Mouse (Mus musculus): ENCODE data around the gene Elp5.
"Not testable (repeated sequence)": the region's sequence is repeated elsewhere in the genome, so short reads cannot be mapped to it uniquely, and the experiment has no call there.

Elp5 gene

DNA sequence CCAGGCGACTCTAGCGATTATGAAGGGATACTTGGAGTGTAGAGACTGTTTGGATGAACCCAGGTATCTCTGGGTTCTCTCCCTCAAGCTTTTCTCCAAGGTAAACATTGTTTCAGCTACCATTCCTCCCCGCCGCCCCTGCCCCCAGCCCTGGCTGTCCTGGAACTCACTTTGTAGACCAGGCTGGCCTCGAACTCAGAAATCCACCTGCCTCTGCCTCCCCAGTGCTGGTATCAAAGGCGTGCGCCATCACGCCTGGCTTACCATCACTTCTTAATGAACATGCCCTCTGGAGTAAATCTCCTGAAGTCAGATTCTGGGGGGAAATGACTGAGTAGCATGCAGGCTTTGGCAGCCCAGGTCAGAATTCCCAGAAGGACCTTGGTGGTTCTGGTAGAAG is at the start of gene Elp5:
Gene Elp5 (minus strand): TSS at position 293 of the 400 bp plus-strand sequence.
- DNase-seq (ENCODE audit: low read depth): no peak

DNA sequence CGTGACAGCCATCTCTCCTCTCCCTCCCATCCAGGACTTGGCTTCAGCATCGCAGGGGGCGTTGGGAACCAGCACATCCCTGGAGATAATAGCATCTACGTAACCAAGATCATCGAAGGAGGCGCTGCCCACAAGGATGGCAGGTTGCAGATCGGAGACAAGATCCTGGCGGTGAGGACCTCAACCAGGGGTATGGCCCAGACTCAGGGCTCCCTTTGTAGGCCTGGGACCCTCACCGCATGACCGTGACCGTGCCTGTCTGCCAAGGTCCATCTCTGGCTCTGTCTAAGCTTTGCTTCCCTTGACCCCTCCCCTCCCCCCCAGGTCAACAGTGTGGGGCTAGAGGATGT is 49.0 kb upstream of the Elp5 start:
- no peak for DNase-seq (ENCODE audit: low read depth)

DNA sequence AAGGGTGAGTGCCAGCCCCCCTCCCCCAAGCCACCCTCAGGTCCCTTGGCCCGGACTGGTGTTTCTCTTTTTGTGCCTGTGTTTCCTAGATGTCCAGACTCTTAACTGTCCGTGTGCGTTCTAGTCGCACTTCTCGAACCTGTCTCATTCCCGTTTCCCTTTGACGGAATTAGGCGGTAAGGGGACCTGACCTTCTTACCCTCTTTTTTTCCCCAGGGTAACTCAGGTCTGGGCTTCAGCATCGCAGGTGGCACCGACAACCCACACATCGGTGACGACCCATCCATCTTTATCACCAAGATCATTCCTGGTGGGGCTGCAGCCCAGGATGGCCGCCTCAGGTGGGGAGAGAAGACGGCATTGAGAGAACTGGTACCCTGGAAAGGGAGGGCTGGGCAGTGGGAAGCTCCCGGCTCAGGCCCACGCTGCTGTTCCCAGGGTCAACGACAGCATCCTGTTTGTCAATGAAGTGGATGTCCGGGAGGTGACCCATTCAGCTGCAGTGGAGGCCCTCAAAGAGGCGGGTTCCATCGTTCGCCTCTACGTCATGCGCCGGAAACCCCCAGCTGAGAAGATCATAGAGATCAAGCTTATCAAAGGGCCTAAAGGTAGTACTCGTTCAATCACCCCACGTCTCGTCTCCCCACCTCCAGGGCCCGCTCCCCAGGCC is 48.5 kb upstream of the Elp5 start:
- DNase-seq (ENCODE audit: low read depth): no peak

DNA sequence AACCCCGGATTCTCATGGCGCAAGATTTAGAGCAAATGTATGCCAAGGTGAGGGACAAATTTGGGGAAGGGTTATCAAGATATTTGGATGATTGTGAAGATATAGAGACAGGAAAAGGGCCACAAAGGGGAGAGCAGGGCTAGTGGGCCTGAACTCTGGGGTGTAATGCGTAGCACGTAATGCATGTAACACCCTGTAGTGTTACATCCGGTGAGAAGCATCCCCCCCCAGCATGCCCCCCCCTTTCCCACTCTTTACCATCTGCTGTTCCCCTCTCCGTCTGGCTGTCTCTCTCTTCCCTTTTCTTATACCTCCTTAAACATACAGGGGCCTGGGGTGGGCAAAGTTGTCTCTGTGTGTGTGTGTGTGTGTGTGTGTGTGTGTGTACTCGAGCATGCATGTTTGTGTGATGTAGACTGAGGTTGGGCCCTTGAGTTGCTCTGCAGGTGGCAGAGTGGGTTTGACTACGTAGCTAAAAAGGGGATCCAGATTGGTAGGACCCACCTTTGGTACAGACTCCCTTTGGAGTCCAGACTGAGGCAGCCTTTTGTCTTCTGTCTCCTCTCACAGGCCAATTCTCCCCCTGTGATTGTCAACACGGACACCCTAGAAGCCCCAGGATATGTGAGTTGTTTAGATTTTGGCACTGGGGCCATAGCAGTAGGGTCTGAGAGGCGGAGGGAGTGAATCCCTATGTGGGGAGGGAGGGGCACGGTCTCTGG is 47.7 kb upstream of the Elp5 start:
- DNase-seq (ENCODE audit: low read depth): no peak

DNA sequence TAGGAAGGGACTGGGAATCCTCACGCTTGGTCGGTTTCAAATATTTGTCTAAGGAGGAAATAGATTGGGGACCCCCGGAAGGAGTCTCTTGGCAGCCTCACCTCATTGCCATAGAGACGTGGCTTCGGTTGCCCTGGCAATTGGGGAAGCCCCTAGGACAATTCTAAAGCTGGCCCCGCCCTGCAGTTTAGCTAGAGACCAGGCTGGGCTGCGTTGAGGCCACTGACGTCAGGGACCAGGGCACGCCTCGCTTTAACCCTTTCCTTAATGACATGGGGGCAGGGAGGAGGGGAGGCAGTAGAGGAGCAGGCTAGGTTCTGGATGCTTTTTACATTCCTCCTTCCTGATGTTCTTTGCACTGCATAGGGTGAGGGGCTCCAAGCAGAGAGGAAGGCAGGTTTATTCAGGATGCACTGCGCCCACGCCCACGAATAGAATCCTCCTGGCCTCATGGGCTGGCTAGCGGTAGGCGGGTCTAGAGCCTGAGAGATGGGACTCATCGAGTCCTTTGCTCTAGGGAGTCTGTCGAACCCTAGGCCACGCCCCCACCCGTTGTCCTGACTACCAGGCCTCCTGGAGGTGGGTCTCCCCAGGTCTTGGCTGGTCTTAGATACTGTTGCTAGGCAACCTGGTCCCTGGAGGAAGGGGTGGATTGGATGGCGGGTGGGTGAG is 46.9 kb upstream of the Elp5 start:
- DNase-seq (ENCODE audit: low read depth): peak; percentile 90

DNA sequence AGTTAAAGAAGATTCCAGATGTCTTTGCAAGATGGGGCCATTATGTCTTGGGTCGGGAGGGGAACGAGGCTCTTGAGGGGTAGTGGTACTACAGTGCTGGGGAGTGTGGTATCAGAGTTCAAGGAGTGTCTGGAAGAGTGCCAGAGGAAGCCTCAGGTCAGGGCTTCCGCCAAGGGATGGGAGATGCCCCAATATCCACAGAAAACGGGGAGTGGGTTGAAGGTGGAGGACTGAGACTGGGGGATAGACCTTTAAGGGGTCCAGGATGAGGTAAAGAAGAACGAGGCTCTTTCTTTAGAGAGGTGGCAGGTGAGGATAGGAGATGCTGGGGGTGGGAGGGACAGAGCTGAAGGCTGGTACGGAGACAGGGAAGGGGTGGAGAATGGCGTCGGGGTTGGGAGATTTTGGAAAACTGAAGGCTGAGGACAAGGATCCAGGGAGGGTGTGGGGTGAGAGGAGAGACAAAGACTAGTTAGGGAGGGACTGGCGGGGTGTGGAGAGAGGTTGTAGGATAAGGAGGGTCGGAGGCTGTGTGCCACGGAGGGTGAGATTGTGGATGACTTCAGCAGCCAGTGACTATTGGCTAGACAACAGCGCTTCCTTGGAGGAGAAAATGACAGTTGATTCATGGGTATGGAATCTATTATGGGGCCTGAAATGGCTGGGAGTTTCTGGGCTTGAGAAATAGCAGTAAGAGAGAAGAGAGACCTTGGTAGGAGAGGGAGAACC is 46.2 kb upstream of the Elp5 start:
- no peak for DNase-seq (ENCODE audit: low read depth)

DNA sequence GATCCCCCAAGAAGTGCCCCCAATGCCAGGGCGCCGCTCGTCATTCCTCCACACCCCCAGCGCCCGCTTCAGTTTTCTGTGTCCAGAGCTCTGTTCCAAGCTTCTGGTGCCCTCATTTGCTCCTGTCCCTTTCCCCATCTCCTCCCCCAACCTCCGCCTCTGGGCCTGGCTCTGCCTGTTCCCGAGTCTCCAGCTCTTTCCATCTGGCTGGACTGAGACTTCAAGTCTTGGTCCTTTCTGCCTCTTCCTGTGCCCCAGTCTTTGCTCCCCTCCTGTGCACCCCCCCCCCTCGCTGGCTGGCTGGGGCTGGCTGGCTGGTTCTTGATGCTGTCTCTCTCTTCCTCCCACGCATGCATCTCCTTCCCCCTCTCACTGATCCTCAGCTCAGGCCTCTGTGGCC is 45.1 kb upstream of the Elp5 start:
- peak; percentile 67 for DNase-seq (ENCODE audit: low read depth)

DNA sequence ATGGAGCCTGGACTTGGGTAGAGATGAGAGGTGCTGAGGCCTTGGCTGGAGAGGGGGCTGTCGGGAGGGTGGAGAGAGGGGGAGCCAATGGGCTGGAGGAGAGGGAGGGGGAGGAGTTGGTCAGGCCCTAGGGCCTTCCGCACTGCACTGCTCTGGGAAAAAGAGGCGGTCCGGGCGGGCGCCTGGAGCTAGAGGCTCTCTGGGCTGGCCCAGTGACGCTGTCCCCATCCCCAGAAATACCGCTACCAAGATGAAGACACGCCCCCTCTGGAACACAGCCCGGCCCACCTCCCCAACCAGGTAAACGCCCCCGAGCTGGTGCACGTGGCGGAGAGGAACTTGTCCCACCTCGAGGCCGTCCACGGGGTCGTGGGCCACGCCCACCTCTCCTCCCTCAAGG is 44.4 kb upstream of the Elp5 start:
- no peak for DNase-seq (ENCODE audit: low read depth)

DNA sequence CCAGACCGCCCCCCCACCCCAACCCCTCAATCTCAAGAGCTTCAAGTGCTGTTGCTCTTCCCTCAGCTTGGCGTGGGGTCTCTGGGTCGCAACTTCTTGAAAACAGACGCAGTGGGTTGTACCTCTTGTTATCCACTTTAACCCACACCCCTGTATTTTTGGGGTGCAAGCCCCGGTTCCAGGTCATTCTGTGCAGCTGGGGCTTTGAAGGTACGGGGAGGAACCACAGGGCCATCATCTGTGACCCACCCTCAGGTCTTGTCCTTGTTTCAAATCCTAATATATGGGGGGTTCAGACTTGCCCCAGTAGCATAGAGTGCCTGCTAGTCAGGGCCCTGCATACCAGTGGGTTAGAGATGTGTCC is 41.8 kb upstream of the Elp5 start:
- DNase-seq (ENCODE audit: low read depth): no peak

DNA sequence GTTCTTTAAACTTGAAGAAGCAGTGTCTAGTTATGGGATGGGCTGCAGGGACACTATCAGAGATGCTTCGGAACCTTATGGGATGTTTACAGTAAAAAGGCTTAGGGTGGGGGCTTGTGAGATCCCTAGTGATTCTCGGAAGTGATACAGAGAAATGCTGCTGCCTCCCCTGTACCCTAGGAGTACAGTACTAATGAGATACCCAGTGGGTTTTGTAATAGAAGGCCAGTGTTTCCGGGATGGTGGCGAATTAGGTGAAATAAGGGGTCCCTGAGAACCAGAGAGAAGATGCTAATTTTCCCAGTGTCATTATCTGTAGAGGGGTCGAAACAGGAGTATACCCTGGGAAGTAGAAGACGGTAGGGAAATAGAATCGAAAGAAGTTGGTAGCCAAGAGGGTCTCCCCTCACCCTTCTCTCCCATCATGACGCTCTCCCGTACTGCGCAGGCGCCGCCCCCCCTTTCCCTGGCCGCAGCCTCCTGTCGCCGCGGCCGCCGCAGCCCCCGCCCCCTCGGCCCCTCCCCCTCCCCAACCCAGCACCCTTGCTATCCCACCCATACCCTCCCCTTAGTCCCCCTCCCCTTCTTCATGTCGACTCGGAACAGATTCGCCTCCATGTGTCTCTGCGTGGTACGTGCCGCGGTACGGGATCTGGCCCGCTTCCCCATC is 41.3 kb upstream of the Elp5 start:
- DNase-seq (ENCODE audit: low read depth): no peak

DNA sequence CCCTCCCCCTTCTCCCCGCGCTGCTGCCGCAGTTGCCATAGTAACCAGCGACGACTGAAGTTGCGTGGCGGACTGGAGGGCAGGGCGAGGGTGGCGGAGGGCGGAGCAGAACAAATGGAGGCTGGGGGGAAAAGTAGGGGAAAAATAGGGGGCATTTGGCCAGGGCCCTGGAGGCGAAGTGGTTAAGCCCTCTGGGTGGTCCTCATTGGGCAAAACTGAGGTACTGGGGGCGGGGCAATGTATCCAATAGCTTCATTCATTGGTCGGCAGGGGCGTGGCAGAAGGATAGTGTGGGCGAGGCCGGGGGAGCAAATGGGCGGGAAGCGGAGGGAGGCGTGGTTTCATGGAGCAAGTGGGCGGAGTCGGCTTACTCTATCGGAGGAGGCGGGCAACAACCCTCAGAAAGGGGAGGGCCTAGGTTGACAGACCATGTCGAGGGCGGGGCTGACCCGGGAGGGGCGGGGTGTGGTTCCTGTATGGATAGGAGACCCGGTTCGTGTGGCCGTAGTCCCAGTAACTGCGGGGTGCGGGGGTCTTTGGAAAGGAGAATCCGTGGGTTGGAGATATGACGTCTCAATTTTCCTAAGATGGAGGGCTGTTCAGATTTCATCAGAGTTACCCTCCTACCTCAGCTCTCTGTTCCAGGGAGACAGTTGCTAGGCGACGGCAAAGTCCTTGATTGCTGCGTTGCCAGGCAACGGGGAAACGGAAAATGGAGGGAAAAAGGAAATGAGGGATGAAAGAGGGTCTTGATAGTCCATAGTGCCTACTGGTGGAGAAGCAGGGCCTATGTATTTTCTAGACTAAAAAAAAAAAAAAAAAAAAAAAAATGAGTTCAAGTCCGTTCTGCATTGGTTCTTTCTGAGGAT is 39.2 kb upstream of the Elp5 start:
- DNase-seq (ENCODE audit: low read depth): peak; percentile 94

DNA sequence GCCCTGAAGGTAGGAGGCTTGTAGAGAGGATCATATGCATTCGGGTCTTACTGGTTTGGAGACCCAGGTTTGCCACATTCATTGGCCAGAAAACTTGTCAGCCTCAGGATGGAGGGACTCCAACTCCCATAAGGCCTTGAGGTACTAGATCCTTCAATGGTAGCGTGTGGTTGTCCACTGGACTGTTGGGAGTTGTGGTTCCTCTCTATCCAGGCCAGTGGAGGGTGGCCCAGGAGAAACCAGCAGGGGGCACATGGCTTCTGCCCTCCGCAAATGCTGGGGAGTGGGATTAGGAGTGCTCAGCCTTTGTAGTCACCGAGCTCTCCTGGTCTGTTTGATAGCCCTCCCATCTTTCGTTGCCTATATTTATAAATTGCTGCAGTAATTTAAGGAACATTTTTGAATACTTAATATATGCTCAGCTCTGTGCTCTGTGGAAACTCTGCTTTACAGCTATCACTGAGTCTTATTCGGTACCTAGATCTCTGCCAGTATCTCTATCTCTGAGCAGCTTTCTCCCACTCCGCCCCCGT is 38.5 kb upstream of the Elp5 start:
- peak; percentile 82 for DNase-seq (ENCODE audit: low read depth)

DNA sequence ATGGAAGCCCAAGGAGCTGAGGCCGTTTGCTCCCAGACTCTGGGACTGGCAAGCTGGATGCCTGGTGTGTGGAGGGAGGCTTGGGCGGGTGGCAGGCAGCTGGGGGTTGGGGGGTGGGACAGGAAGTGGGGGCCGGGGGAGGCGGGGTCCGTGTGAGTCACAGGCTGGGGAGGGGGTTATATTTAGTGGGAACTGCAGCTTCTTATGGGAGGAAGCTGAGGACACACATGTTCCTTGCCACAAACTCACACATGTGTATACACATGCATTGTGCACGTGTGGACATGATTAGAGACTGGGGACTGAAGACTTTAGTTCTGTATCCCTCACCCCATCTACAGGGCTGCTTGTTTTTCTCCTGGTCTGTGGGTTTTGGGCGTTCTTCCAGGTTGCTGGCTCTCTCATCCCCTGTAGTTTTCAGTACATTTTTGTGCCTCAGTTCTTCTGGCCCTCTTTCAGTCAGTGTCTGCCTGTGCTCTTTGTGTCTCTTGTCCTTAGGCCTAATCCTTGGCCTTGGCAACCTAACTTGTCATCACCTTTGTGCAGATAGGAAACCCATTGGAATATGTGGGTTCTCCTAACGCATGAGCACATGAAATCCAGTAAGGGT is 37.8 kb upstream of the Elp5 start:
- peak; percentile 59 for DNase-seq (ENCODE audit: low read depth)

DNA sequence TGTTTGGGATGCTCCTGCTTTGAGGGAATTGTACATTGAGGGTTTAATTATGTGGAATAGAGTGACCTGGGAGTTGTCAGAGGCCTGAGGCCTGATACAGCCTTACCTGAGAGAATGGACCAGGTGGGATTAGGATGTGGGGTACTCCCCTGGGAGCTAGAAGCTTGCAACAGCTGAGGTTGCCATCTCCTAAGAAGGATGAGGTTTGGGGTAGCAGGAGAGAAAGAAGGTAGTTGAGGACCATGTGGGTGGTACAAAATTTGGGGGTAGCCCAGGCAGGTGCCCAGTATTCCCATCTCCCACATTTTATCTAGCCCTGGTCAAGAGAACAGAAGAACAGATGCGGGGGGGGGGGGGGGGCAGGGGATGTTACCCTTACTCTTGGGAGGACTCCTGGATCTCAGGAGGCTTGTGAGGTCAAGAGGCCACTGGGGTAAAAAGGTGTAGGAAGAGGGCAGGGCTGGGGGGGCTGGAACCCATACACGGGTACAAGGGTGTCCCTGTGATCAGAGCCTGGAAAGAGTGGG is 37.2 kb upstream of the Elp5 start:
- DNase-seq (ENCODE audit: low read depth): no peak

DNA sequence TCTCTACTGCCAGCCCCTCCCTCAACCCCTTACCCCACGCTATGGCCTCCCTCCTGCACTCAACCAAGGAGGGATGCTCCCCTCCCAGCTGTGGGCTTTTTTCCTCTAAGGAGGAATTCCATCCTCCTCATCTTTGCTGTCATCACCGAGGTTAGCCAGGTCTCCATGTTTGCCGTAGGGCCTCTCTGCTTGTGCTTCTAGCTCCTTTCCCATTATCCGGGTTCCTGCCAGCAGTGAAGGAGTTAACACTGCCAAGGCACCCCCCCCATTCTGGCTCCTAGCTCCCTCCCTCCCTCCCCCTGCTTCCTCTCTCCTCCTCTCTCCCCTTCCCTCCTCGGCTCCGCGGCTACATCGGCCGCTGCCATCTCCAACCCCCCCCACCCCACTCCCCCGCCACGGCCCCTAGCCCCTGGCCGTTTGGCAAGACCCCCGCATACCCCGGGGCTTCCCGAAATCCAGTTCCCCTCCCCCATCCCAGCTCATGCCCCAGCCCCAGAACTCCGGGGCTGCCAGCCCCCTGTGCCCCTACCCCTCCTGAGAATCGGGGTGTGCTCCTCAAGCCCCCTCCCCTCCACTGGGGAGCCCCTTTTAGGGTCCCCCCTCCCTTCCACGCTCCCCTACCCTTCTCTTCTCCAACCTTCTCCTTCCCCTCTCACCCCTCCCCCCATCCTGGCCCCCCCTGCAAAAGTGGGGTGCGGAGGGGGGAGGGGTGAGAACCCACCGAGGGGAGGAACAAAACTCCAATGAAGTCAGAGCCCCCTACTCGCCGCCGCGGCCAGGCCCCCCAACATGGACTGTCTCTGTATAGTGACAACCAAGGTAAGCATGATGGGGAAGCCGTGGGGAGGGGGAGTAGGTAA is 36.0 kb upstream of the Elp5 start:
- peak; percentile 58 for DNase-seq (ENCODE audit: low read depth)

DNA sequence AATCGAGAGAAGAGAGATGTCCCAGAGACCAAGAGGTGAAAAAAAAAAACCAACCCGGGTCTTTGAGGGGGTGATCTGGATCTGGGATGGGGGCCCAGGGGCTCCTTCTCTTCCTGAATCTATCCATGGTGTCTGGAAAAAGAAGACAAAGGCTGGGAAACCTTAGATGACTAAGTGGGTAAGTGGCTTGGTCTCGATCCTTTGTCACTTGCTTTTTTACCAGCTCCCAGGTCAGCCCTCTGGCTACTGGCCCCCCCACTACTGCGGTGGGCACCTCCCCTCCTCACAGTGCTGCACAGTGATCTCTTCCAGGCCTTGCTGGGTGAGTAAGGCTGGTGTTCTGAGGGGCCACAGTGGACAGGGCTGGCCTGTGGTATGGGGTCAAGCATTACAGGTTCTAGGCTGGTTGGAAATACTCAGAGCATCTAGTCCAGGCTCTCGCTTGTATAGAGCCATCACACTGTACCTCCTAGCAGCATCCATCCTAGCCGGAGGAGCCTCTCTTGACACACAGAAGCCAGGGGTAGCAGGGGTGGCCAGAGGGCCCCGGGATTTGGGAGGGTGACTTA is 35.0 kb upstream of the Elp5 start:
- DNase-seq (ENCODE audit: low read depth): no peak

DNA sequence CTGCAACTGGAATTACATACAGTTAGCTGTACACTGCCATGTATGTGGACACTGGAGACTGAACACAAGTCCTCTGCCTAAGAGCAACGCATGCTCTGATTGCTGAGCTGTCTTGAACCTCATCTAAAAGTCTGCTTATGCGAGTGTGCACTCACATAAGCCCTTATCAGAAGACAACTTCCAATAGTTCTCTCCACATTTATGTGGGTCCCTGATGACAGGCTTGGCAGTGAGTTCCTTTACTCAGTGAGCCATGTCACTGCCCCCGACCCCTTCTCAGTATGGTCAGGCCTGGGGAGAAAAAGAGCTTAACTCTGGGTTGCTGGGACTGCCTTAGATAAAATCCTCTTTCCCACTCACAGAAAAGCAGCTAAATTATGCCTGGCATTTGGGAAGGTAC is 34.4 kb upstream of the Elp5 start, which contains the start of gene Dlg4:
Gene Dlg4 (plus strand): TSS at position 274 of the 400 bp plus-strand sequence.
- DNase-seq (ENCODE audit: low read depth): no peak

DNA sequence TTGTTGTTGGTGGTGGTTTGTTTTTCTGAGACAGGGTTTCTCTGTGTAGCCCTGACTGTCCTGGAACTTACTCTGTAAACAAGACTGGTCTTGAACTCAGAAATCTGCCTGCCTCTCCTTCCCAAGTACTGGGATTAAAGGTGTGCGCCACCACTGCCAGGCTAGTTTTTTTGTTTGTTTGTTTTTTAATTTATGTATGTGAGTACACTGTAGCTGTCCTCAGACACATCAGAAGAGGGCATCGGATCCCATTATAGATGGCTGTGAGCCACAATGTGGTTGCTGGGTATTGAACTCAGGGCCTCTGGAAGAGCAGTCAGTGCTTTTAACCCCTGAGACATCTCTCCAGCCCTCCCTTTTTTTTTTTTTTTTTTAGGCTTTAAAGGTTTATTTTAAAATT is 33.9 kb upstream of the Elp5 start:
- DNase-seq (ENCODE audit: low read depth): not testable (repeated sequence)

DNA sequence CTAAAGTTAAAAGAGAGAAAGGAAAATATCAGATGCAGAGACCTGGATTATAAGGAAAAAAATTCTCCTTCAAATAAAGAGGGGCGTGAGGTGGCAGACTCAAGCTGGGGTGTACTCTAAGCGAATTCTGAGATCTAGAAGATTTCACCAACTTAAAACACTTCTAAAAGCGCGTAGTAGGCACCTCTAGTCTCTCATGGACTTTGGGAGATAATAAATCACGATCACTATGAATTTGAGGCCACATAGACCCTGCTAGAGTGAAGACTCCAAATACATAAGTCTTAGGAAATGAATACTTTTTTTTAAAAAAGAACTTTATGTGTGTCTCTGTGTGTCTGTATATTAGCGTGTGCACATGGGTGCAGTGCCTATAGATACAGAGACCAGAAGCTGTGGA is 33.4 kb upstream of the Elp5 start:
- DNase-seq (ENCODE audit: low read depth): no peak
